Mouse (Mus musculus): Measurements from ENCODE around the gene Stxbp4.

Stxbp4 gene

GRCm38 (mm10) chr11:90553963-90554362 lies 83.9 kb downstream of the Stxbp4 start:
- no peak for DNase-seq

- DNase-seq = no peak
Measured at GRCm38 (mm10) chr11:90552303-90553201, 85.3 kb downstream of the Stxbp4 start.

- DNase-seq = no peak
Measured at GRCm38 (mm10) chr11:90548560-90548959, 89.3 kb downstream of the Stxbp4 start.

- DNase-seq = no peak
Measured at GRCm38 (mm10) chr11:90538636-90539263, 99.1 kb downstream of the Stxbp4 start.

- DNase-seq = no peak
Measured at GRCm38 (mm10) chr11:90525311-90525710, 112.6 kb downstream of the Stxbp4 start.

GRCm38 (mm10) chr11:90521040-90521439 lies 116.8 kb downstream of the Stxbp4 start:
- no peak for DNase-seq

GRCm38 (mm10) chr11:90517750-90518149 lies 120.1 kb downstream of the Stxbp4 start:
- DNase-seq = no peak

GRCm38 (mm10) chr11:90512538-90513219 lies 125.2 kb downstream of the Stxbp4 start:
- no peak for DNase-seq

GRCm38 (mm10) chr11:90501846-90502245 lies 136.0 kb downstream of the Stxbp4 start:
- no peak for DNase-seq

GRCm38 (mm10) chr11:90499918-90500317 lies 138.0 kb downstream of the Stxbp4 start:
- DNase-seq = no peak

GRCm38 (mm10) chr11:90498461-90498860 lies 139.4 kb downstream of the Stxbp4 start:
- peak; percentile 18 for DNase-seq

- DNase-seq = no peak
Measured at GRCm38 (mm10) chr11:90494981-90495380, 142.9 kb downstream of the Stxbp4 start.

GRCm38 (mm10) chr11:90492511-90492910 lies 145.4 kb downstream of the Stxbp4 start:
- DNase-seq = no peak

GRCm38 (mm10) chr11:90489166-90489565 lies 148.7 kb downstream of the Stxbp4 start:
- DNase-seq = no peak

- DNase-seq = no peak
Measured at GRCm38 (mm10) chr11:90487686-90488085, 150.2 kb downstream of the Stxbp4 start.

GRCm38 (mm10) chr11:90484750-90485637 lies 152.9 kb downstream of the Stxbp4 start:
- no peak for DNase-seq

- no peak for DNase-seq
Measured at GRCm38 (mm10) chr11:90483766-90484165, 154.1 kb downstream of the Stxbp4 start.

- DNase-seq = no peak
Measured at GRCm38 (mm10) chr11:90481828-90482227, 156.1 kb downstream of the Stxbp4 start.

GRCm38 (mm10) chr11:90470271-90470670 lies 167.6 kb downstream of the Stxbp4 start:
- DNase-seq = peak; percentile 42

GRCm38 (mm10) chr11:90464046-90464595 lies 173.8 kb downstream of the Stxbp4 start:
- DNase-seq = no peak

GRCm38 (mm10) chr11:90460458-90460857 lies 177.4 kb downstream of the Stxbp4 start:
- no peak for DNase-seq

GRCm38 (mm10) chr11:90452134-90452533 lies 185.8 kb downstream of the Stxbp4 start:
- DNase-seq = no peak

All from cerebellum, adult 9-11 months (tissue).